Mouse (Mus musculus): Measurements from ENCODE around the gene Zfp61.

The Zfp61 gene

DNA sequence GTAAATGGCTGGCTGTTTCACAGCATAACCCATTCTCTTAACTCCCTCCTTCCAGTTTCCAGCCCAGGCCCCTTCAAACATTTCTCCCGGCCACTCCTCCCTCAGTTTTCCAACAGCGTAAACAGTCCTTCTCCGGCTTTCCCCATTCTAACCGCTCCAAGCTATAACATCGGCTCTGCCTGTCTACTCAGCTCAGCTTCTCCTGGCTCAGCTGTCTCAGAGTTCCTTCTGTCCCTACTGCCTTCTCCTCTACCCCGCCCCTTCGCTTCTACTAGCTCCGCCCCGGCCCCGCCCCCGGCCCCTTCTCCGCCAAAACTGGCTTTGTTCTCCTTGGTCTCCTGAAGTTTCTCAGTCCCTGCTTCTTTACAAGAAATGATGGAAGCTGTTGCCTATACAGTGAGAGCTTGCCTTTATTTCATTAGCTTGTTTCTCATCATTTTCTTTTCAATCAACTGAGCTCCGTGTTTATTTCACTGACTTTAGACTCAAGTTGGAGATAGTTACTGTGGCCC lies at the start of gene Zfp61:
Gene Zfp61, minus strand, starts transcription at position 462 of the 512 bp plus-strand sequence.
- DNase-seq (ENCODE audit: low read depth, low spot score): peak; percentile 44

DNA sequence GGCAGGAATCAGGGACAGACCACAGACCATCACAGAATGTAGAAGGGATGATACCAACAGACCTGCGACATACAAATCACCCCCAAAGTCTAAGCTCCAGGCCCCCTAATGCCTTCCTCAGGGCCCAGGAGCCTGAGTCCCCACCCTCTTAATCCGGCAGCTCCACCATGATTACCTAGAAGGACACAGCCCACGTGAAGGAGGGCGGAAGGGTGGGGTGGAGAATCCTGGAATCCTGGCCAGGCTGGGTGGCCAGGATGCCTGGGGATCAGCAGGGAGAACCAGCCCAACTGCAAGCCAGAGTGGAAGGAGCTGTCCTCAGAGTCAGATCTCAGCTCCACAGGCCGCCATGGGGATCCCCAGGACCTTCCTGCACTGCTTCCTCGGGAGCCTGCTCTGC lies 47.9 kb upstream of the Zfp61 start, which contains the start of gene Lypd5:
Gene Lypd5, plus strand, starts transcription at position 301 of the 400 bp plus-strand sequence.
- no peak for DNase-seq (ENCODE audit: low read depth, low spot score)

DNA sequence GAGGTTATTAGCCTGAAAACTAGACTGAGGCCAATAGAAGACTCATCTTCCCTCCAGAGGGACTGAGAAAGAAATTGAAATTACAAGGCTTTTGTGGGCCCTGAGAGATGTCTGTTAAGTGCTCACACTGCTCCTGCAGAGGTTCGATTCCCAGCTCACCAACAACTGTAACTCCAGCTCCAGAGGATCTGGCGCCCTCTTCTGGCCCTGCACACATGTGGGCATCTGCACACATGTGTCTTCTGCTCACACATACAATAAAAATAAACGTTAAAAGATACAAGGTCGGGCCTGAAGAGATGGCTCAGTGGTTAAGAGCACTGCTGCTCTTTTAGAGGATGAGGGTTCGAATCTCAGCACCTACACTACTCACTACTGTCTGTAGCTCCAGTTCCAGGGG lies 45.4 kb upstream of the Zfp61 start:
- no peak for DNase-seq (ENCODE audit: low read depth, low spot score)

DNA sequence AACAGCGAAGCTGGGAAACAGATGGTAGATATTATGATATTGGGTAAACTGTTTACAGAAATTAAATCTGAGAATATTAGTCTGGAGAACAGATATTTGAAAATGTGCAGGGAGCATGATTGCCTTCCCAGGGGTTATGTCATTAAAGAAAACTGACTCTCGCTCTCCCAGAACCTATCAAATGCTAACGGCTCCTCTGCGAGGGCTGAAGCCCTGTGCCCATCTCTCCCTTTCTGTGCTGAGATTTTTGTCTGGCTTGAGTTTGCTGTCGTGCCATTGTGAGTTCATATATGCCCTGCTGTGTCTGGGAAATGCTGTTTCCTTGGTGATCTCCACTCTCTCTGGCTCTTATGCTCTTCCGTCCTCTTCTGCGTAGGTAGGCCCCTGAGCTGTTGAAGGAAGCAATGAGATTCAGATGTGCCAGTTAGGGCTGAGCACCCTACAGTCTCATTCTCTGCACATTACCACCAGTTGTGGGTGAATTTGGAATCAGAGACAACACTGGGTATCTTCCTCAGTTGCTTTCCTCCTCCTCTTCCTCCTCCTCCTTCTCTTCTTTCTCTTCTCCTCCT lies 42.8 kb upstream of the Zfp61 start:
- DNase-seq (ENCODE audit: low read depth, low spot score): no peak

DNA sequence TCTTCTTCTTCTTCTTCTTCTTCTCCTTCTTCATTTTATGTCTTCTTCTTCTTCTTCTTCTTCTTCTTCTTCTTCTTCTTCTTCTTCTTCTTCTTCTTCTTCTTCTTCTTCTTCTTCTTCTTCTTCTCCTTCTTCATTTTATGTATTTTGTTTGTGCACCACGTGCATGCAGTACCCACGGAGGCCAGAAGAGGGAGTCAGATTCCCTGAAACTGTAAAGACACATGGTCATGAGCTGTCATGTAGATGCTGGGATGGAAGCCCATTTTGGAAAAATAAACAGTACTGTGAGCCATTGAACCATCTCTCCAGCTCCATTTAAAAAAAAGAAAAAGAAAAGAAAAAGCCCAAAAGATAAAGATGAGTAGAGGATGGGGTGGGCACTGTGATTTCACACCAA lies 37.2 kb upstream of the Zfp61 start:
- DNase-seq (ENCODE audit: low read depth, low spot score): no peak

DNA sequence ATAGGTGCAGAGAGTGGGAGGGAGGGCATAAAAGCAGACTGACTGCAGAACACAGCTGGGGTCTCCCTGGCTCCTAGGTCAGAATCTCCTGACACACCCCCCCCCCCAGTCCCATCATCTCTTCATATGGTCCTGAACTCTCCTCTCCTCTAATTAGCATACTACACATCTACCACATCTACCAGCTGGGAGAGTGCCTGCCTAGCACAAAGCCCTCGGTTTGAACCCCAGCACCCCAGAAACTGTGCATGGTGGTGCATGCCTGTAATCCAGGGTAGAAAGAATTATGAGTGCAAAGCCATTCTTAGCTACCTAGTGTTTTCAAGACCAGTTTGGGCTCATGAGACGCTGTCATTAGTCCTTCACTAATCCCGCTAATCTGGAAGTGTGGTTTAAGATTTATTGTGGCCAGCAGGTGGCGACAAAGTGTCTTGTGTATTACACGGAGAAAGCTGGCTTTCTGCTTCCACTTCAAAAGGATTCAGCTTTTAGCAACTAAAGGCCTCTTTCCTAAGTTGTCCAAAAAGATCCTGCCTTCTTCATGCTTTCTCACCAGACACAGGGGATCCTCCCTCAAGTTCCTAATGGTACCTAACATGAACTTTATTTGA lies 34.8 kb upstream of the Zfp61 start:
- peak; percentile 68 for DNase-seq (ENCODE audit: low read depth, low spot score)

DNA sequence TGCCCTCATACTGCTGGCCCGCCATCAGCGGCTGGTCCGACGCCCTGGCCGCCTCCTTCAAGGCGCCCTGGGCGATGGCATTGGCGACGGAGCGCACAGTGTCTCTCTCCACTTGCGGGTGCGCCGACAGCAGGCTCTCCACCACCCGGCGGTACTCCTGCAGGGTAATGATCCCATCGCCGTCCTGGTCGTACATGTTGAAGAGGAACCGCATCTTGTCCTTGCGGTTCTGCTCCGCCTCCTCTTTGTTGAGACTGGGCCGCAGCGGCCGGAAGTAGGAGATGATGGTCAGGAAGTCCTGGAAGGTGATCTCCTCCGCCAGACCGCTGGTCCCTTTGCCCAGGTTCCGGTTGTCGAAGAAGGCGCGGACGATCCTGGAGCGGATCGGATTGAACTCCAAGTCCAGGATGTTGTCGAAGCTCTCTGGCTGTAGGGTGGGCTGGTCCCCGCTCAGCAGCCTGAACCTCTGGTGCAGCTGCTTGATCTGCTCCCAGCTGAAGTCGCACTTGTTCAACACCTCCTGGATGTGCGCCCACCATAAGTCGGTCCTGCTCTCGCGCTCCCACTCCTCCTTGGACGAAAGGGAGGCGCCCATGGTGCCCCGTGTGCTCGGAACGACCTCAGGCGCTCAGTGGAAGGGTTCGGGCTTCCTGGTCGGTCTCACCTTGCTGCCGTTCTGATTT lies 32.4 kb upstream of the Zfp61 start, which contains the start of gene Tescl:
Gene Tescl, minus strand, starts transcription at position 633 of the 683 bp plus-strand sequence.
- no peak for DNase-seq (ENCODE audit: low read depth, low spot score)

DNA sequence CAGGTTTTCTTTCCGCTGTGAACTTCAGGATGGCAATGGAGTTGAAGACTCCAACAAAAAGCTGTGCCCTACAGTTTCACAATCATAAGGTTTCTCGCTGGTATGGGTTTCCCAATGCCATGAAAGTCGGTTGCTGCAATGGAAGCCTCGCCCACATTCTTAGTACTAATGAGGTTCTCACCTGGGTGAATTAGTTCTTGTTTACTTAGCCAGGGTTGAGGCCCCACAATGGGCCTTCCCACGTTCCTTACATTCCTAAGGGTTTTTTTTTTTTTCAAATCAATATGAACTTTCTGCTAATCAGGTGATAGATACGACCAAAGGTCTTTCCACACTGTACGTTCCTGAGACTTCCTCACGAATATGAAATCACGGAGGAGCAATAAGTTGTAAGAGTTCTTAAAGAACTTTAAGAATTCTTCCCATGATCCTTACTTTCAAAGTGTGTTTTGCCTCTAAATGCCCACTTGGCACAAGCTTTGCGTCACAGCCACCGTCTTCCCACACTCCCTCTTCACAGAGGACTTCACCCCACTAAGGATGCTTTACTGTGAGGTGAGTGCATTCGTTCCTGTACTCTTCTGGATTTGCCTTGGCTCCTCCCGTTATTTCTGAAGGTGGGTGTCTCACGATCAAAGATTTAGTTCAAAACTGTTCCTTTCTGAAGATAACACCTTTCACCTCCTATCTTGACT lies 26.4 kb upstream of the Zfp61 start:
- DNase-seq (ENCODE audit: low read depth, low spot score): no peak

DNA sequence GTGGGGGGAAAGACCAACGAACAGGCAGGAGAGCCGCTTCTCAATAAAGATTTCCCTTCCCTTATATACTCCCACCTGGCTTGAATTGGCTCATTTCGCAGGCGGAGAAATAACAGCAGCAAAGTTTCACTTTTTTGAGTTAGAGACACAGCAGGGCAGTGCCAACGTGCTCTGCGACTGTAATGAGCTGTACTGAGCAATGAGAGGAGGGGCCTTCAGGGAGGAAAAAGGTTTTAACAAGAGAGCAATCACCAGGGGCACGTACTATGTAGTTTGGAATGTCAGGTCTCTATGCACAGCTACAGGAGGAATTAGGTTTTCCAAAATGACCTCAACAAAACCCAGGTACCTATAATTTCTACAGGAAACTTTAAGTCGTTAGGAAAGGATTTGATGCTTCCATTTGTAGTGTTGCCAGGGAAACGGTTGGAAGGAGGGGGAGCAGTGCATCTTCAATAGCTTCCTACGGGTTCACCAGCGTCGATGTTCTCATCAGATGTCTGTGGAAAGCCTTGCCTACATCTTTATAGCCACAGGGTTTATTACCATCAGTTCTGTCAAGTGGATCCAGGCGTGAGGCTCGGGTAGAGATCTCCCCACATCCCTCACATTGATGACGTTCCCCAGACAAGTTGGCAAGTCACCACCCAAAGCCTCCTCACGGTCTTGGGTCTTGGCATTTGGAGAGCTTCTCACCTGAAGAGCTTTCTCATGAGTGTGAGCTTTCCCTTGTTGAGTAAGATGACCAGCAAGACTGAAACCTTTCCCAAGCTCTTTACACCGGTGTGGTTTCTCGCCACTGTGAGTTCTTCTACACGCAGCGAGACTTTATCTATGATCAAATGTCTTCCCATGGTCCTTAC lies 25.5 kb upstream of the Zfp61 start:
- no peak for DNase-seq (ENCODE audit: low read depth, low spot score)

DNA sequence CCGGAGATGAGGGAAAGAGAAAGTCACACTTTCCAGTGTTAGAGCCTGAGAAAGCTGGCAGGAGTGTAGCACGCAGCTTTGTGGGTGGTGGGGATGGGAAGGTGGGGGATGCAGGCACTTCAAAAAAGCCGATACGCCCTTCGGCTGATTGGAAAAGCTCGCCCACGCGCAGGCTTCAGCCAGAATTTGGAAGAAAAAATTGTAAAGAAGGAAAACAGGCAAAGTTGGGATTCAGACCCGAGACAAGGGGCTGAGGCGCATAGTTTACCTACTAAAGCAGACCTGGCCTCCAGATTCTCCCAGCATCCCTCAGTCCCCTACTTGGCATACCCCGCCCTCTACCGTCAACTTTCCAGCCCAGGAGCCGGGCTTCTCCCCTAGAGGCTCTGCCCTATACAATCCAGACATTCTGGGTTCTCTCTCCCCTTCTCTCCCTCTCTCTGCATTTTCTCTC lies 24.7 kb upstream of the Zfp61 start:
- DNase-seq (ENCODE audit: low read depth, low spot score): peak; percentile 43

DNA sequence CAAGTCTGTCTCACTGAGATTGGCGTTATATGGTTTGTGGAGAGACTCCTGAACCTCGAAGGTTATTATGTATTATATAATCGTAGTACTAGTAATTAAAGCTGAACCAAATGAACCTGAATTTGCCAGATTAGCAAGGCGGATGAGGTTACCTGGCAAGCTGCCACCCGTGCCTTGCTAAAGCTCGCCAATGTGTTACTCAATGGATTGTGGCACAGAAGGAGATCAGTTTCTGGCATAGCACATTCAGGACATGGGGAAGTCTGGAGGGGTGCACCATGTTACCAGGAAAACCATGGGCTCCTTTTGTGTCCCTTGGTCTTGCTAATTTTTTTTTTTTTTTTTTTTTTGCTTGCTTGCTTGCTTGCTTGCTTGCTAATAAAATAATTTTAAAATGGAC lies 24.2 kb upstream of the Zfp61 start:
- DNase-seq (ENCODE audit: low read depth, low spot score): no peak

DNA sequence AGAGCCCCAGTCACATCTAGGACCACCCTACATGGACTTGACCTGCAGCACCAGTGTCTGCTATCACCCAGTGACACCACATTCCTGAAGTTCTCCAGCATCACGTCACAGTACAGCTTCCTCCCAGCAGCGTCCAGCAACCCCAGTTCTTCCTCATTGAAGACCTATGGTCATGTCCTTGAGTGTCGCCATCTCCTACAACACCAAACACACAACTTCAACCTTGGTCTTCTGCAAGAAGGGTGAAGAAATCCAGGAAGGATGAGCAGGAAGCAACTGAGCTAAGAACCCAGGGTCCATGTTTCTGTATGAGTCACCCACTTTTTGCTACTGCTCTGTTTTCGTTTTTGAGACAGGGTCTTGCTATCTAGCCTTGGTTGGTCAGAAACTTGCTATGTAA lies 21.6 kb upstream of the Zfp61 start:
- DNase-seq (ENCODE audit: low read depth, low spot score): no peak

DNA sequence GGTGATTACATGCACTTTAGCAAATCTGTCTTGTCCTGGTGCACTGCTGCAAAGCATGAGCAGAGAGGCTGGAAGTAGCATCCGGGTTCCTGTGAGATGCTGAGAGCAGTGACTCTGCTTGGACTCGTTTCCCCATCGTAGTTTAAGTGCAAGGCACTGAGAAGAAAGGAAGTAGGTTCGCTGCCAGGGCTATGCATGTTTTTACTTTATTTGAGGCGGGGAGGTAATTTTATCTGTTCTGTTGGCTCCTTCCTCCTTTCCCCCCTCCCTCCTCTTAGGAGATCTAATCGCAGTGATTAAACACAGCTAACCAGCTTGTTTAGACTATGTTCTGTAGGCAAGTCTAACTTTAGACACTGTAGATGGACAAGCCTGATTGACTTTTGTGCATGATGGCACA lies 17.9 kb upstream of the Zfp61 start:
- no peak for DNase-seq (ENCODE audit: low read depth, low spot score)

DNA sequence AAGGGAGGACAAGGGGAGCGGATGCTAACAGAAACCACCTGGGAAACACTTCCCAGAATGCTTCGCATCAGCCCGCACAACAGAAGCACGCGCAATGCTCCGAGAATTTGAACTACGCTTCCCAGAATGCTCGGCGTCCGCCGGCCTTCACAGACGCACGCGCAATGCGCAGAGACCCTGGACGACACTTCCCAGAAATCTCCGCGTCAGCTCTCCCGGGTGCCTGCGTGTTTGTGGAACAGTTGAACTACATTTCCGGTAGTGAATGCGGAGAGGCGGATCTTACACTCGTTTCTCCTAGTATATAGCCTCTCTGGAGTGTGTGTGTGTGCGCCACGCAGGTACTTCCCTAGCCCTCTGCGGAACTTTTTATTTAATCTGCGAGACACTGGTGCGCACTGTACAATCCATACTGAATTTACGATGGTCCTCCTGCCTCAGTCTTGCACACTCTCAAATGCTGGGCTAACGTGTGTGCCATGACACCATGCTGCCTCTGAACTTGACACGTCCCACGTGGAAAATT lies 15.6 kb upstream of the Zfp61 start, which contains the start of gene Zfp94:
Gene Zfp94, minus strand, starts transcription at position 100 of the 526 bp plus-strand sequence.
- peak; percentile 96 for DNase-seq (ENCODE audit: low read depth, low spot score)

DNA sequence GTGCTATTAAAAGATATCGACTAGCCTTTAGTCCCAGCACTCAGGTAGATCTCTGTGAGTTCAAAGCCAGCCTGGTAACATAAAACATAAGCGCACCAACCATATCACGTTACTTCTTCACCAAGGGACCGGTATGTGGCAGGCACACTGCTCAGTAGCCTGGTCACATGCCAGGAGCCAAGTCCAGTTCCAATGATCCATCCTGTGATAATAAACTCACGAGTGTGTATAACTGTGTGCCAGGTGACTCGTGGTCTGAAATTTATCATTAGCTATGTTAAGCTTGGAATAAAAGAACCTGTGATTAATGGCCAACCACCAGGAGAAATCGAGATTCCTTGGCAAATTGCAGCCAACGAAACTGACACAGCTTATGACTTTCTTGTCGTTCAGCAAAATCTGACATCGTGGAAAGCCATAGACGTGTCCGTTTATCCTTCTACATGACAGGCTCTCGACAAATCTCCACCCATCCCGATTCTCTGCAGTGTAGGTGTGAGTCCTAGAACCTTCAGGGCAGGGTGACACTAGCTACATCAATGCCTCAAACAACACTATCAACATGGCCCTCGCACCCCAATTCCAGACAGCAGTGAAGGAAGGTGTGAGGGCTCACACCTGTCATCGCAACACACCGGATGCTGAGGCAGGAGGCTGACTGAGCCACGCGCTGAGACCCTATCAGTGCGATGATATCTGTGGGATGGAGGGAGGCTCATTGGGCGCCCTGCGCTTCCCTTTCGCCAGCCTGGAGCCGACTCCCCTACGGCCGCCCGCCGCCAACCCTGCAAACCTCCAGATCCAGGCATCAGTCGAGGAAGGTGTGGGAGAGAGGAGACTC lies 14.9 kb upstream of the Zfp61 start:
- DNase-seq (ENCODE audit: low read depth, low spot score): no peak

DNA sequence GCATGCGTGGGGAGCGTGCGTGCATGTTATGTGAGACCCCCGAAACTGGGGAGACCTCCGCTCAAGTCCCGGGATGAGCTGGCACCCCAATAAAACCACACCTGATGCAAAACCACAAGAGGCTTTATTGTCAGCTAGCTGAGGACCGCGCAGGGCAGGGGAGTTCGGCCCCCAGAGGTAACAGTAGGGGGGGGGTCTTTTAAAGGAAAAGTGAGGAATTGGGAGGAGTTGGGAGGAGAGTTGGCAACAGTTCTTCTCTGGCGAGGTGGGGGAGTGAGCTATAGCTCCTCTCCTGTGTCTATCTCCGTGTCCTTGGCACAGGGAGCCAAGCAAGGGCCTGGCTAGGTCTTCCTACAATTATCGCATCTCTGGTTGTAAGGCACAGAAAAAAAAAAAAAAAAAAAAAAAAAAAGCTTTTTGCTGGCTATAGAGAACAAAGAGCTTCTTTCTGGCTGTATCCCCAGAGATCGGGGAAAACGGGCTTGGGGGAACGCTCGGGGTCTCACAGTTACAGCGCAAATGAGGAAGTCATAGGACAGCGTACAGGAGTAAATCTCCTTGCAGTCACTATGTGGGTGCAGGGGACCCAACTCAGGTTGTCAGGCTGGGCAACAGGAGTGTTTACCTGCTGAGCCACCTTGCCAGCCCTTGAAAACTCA lies 1.1 kb downstream of the Zfp61 start:
- DNase-seq (ENCODE audit: low read depth, low spot score): peak; percentile 18

DNA sequence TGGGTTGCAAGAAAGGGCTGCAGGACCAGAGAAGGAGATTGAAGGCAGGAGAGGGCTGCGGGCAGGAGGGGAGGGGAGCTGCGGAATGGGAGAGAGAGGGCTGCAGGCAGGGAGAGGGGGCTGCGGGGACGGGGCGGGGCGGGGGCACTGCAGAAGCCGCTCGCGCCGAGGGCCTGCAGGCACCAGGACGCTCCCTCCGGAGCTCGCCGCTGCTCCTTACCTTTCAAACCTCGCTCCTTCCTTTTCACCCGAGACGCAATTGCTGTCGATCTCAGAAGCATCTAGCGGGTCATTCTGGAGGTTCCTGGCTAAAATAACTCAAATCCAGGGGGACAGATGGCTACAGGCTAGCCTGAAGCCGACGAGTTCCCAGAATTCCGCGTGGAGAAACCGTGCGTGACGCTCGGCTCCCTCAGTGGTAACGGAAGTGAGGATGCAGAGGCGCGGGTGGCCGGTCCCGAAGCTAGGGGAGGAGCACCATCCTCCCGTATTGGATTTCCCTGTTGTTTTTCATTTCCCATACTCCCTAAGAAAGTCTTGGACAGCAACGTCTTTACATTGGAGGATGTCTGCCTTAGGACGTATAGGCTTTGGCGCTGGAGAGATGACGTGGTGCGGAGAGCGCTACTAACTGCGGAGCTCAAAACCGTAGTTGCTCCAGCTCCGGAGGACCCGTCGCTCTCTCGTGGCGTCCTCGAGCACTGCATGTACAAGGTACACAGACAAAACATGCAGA lies 1.9 kb downstream of the Zfp61 start:
- peak; percentile 94 for DNase-seq (ENCODE audit: low read depth, low spot score)

DNA sequence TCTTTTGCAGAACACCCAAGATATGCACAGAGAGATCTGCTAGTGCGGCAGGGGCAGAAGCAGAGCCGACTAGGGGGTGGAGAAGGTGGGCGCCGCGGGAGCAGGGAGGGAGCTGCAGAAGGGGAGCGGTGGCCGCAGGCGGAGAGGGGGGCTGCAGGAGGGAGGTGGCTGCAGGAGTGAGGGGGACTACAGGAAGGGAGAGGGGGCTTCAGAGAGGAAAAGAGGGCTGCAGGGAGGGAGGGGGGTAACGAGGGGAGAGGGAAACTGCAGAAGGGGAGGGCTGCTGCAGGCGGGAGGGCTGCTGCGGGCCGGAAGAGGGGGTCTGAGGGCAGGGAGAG lies 2.4 kb downstream of the Zfp61 start:
- no peak for DNase-seq (ENCODE audit: low read depth, low spot score)

All from forelimb bud, embryonic 11.5 days (tissue).